Mouse (Mus musculus) lung, postnatal 0 days (tissue): ENCODE measurements around the gene Olfr1048.

Experiments
- CTCF ChIP-seq: IDR thresholded peaks from 2 replicates; pipeline ENCODE4 v1.5.1; 2016; ENCODE audit warnings: antibody characterized with exemption, mild to moderate bottlenecking
- EP300 ChIP-seq: IDR thresholded peaks from 2 replicates; pipeline ENCODE4 v1.6.1; 2016; ENCODE audit warnings: antibody characterized with exemption, mild to moderate bottlenecking, control low read depth

DNA sequence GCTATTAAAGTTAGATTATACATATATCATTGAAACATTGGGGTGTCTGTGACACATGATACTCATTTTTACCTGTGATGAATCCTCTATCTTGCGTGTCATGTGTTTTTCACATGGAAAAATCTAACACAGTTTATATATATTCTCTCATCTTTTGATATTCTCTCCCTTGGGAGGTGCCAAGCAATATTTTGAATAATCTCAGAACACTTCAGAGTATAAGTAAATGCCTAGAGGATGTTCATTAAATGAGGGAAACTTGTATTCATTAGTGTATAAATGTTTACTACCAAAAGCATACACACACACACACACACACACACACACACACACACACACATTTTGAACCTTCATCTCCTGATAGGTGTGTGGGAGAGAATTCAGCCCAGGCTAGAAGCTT is 8.8 kb downstream of the Olfr1048 start, which contains the start of gene Olfr1047:
- TF ChIP-seq EP300 (no peak), CTCF (no peak)
